Mouse (Mus musculus) forebrain, embryonic 14.5 days (tissue): Measurements from ENCODE around the gene St3gal5. TPM values are rescaled to one million over a fixed set of nuclear protein-coding genes. Genes with fewer than 3 reads are reported as not detected.

Experiments used
- ATAC-seq: fragments of 200-750 bp; cut with Nextera tagmentation; 2 replicates; pipeline ENCODE4 v1.8.0; 2017; ENCODE audit warnings: mild to moderate bottlenecking, moderate library complexity
- DNase-seq: peaks from one replicate; pipeline ENCODE4 v3.0.0-alpha.2; 2015; ENCODE audit warnings: low spot score
- H3K27ac ChIP-seq: fragments of 300-500 bp; sonication (generic); 2 replicates; pipeline ENCODE4 v1.5.1; 2014; ENCODE audit warnings: low read depth, mild to moderate bottlenecking, control low read depth, low read length, moderate library complexity
- H3K27me3 ChIP-seq: fragments of 300-500 bp; sonication (generic); replicated peaks from 2 replicates; pipeline ENCODE4 v1.6.1; 2014; ENCODE audit warnings: low read length, control low read depth, mixed read lengths; ENCODE audit not compliant: control insufficient read depth, insufficient read depth
- H3K36me3 ChIP-seq: fragments of 300-500 bp; sonication (generic); 2 replicates; pipeline ENCODE4 v1.6.1; 2014; ENCODE audit warnings: low read length, control low read depth; ENCODE audit not compliant: control insufficient read depth, insufficient read depth
- H3K4me1 ChIP-seq: fragments of 300-500 bp; sonication (generic); 2 replicates; pipeline ENCODE4 v1.6.1; 2014; ENCODE audit warnings: antibody characterized with exemption, low read length, control low read depth; ENCODE audit not compliant: control insufficient read depth, insufficient read depth
- H3K4me2 ChIP-seq: fragments of 300-500 bp; sonication (generic); 2 replicates; pipeline ENCODE4 v1.6.1; 2014; ENCODE audit warnings: mild to moderate bottlenecking, control low read depth, low read length
- H3K4me3 ChIP-seq: fragments of 300-500 bp; sonication (generic); 2 replicates; pipeline ENCODE4 v1.5.1; 2014; ENCODE audit warnings: low read depth, low read length, control low read depth
- H3K9ac ChIP-seq: fragments of 300-500 bp; sonication (generic); 2 replicates; pipeline ENCODE4 v1.6.1; 2014; ENCODE audit warnings: mild to moderate bottlenecking, low read length, control low read depth, moderate library complexity
- H3K9me3 ChIP-seq: fragments of 300-500 bp; sonication (generic); replicated peaks from 2 replicates; pipeline ENCODE4 v1.6.1; 2016; ENCODE audit warnings: low read length, control low read depth, mixed read lengths; ENCODE audit not compliant: control insufficient read depth
- WGBS: fragments of 180-500 bp; shearing (Covaris S2); extraction: QIAGEN DNeasy Blood & Tissue Kit; methylation state at CpG from one replicate; pipeline ENCODE4 v1.1.7; 2014; 5-methylcytosine and 5-hydroxymethylcytosine counted together
- polyA plus RNA-seq: library from polyadenylated mRNA; unstranded; fragments of >200 nt; fragmentation: Nextera tagmentation; extraction: Ambion mirVana; gene quantifications from 2 replicates; pipeline ENCODE4 v1.2.1, GENCODE M21; 2014

Gene St3gal5
- polyA plus RNA-seq, 1 experiment from 2014 or later = 25.5 TPM

DNA sequence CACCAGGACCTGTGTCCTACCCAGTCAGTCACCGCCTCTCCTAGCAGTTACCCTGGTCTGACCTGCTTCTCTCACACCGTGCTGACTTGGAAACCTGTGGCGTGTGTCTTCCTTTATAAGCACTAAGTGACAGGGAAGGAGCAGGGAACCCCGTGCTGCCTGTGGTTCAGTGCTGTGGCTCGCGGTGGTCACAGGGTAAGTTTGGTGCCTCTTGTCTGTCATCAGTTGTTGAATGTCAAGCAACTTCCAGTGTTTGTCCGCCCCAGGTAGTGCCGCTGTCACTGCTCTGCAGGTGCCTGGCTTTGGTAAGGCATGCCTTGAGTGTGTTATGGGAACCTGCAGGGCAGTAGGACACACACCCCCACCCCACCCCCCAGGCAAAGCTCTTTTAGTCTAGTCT, 3.5 kb downstream of the St3gal5 start:
- Histone ChIP-seq H3K9ac (no peak overlapping the region), H3K36me3 (no peaks in the 10 kb centered on the region), H3K4me3 (no peak overlapping the region), H3K9me3 (no peaks in the 10 kb centered on the region), H3K4me2 (no peak overlapping the region), H3K27me3 (no peaks in the 10 kb centered on the region), H3K4me1 (peaks cover 12% of the 10 kb centered on the region; the same call in 1 of the 2 replicates), H3K27ac (no peak overlapping the region)
- DNase-seq (no peak), ATAC-seq (no peak)
- 90% methylated on average over 8 of the region's 8 CpGs for whole genome bisulfite sequencing

DNA sequence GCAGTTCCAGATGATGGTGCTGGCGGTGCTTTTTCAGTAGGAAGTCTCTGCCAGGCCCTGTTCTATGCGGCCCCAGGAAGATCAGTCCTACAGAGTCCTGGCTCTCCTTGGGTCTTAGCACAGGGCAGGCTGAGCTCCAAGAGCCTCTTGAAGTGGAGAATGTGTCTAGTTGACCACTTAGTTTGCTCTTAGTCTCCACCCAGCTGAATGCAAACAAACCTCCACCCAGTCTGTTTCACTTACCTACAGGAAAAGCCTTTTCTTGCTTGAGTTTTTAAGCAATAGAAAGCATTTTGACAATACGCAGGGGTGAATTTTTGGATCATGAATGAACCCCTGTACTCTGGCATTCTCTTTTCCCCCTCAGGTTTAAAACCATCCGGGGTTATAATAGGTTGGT, 4.0 kb downstream of the St3gal5 start:
- Histone ChIP-seq H3K4me1 (peaks cover 12% of the 10 kb centered on the region; the same call in 1 of the 2 replicates), H3K9me3 (no peaks in the 10 kb centered on the region), H3K9ac (no peak overlapping the region), H3K27ac (no peak overlapping the region), H3K36me3 (no peaks in the 10 kb centered on the region), H3K4me2 (no peak overlapping the region), H3K4me3 (no peak overlapping the region), H3K27me3 (no peaks in the 10 kb centered on the region)
- 77% methylated on average over 4 of the region's 4 CpGs for WGBS
- DNase-seq (no peak), ATAC-seq (no peak)

DNA sequence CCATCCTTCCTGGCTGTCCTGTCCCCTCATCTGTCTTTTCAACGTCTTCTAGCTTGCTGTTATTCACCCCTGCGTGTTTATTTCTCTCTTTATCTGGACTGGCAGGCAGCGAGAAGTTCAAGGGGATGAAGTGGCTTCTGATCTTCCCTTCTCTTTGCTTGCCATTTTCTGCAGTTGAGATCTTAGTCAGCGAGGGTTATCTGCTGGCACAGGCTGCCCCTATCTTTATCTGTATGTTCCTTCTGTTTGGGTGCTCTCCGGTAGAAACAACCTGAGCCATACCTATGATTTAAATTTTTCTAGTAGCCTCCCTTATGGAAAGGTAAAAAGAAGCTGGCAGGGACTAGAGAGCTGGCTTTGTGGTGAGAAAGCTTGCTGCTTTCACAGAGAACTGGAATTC, 4.7 kb downstream of the St3gal5 start:
- no peak overlapping the region for H3K4me3 ChIP-seq
- peaks cover 12% of the 10 kb centered on the region; the same call in 1 of the 2 replicates for H3K4me1 ChIP-seq
- H3K27ac ChIP-seq = no peak overlapping the region
- H3K9ac ChIP-seq = no peak overlapping the region
- no peak for ATAC-seq
- H3K4me2 ChIP-seq = no peak overlapping the region
- no peak for DNase-seq
- H3K27me3 ChIP-seq = no peaks in the 10 kb centered on the region
- 85% methylated on average over 5 of the region's 5 CpGs for WGBS
- H3K9me3 ChIP-seq = no peaks in the 10 kb centered on the region
- no peaks in the 10 kb centered on the region for H3K36me3 ChIP-seq

DNA sequence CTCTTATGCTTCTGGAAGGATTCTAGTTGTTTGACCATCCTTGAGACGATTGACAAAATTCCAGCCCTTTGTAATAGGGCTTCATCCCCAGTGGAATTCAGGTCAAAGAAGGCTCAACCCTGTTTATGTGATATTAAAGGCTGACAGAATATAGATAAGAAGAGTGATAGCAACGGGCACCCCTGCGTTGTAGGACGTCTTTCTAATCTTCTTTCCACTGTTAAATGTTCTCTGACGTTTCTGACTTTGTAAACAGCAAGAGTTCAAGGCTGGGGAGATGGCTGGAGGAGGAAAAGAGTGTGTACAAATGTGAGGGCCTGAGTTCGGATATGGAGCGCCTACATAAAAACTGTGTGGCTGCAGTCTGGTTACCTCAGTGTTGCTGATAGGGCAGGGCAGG, 7.1 kb downstream of the St3gal5 start:
- Histone ChIP-seq H3K4me2 (no peak overlapping the region), H3K4me1 (peaks cover 11% of the 10 kb centered on the region), H3K9ac (no peak overlapping the region), H3K9me3 (no peaks in the 10 kb centered on the region), H3K36me3 (no peaks in the 10 kb centered on the region), H3K27ac (no peak overlapping the region), H3K4me3 (no peak overlapping the region), H3K27me3 (no peaks in the 10 kb centered on the region)
- 93% methylated on average over 7 of the region's 7 CpGs for WGBS
- no peak for ATAC-seq
- DNase-seq = no peak

GRCm38 (mm10) chr6:72108941-72109892, 11.8 kb downstream of the St3gal5 start:
- DNase-seq (peak; percentile 67), ATAC-seq (peak; percentile 85)
- WGBS = 44% methylated on average over 14 of the region's 14 CpGs
- H3K9me3 ChIP-seq = no peaks in the 10 kb centered on the region
- H3K4me2 ChIP-seq = no peak overlapping the region
- peaks cover 11% of the 10 kb centered on the region for H3K4me1 ChIP-seq
- H3K27me3 ChIP-seq = no peaks in the 10 kb centered on the region
- no peak overlapping the region for H3K9ac ChIP-seq
- H3K27ac ChIP-seq = peak overlapping the region; percentile 55
- no peaks in the 10 kb centered on the region for H3K36me3 ChIP-seq
- H3K4me3 ChIP-seq = no peak overlapping the region

DNA sequence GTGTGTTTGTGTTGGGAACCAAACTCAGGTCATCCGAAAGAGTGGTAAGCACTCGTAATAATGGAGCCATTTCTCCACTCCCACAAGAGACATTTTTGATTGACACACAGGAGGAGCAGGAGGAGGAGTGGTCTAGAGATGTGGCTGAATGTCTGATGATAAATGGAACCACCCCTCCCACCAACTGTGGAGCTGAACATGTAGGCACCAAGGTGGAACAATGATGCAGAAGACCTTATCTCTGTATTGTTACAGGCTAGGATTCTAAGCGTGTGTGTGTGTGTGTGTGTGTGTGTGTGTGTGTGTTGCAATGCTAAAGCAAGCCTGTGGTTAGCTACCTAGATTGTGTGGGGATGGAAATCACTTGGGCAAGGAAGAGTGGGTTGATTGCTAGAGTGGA, 13.2 kb downstream of the St3gal5 start:
- Histone ChIP-seq H3K9me3 (no peaks in the 10 kb centered on the region), H3K27ac (no peak overlapping the region), H3K4me1 (peaks cover 11% of the 10 kb centered on the region), H3K36me3 (no peaks in the 10 kb centered on the region), H3K4me3 (no peak overlapping the region), H3K4me2 (no peak overlapping the region), H3K27me3 (no peaks in the 10 kb centered on the region), H3K9ac (no peak overlapping the region)
- DNase-seq (no peak), ATAC-seq (no peak)
- 90% methylated on average over 3 of the region's 3 CpGs for WGBS

- H3K27me3 ChIP-seq = no peaks in the 10 kb centered on the region
- ATAC-seq (no peak), DNase-seq (no peak)
- H3K9ac ChIP-seq = no peak overlapping the region
- no peak overlapping the region for H3K4me2 ChIP-seq
- H3K4me3 ChIP-seq = no peak overlapping the region
- H3K36me3 ChIP-seq = no peaks in the 10 kb centered on the region
- no peak overlapping the region for H3K27ac ChIP-seq
- no peaks in the 10 kb centered on the region for H3K9me3 ChIP-seq
- peaks cover 11% of the 10 kb centered on the region for H3K4me1 ChIP-seq
- WGBS = 48% methylated on average over 6 of the region's 6 CpGs
These were observed 15.2 kb downstream of the St3gal5 start for GRCm38 (mm10) chr6:72112575-72112974.

DNA sequence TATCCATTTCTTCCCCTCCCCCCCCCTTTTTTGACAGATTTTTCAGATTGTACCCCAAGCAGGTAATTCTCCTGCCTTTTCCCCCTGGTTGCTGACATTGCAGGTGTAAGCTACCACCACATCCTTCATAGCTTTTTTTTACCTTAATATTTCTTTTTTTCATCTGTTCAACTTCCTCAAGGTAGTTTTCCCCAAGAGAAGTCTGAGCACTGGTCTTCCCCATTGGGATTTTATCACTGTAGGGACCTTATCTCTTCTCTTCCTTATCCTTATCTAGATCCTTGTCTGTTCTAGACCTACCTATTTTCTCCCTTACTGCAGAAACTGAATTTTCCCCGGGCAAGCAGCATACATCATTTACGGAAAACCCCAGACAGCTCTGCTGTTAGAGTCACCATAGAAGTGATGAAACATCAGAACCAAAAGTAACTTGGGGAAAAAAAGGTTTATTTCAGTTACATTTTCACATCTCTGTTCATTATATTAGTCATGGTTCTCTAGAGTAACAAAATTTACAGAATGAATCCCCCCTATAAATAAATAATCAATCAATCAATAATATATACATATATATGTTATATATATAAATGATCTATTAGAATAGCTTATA, 15.8 kb downstream of the St3gal5 start:
- no peak for ATAC-seq
- Histone ChIP-seq H3K4me1 (peaks cover 11% of the 10 kb centered on the region), H3K36me3 (no peaks in the 10 kb centered on the region), H3K9ac (no peak overlapping the region), H3K9me3 (no peaks in the 10 kb centered on the region), H3K4me2 (no peak overlapping the region), H3K27ac (no peak overlapping the region), H3K4me3 (no peak overlapping the region), H3K27me3 (no peaks in the 10 kb centered on the region)
- 99% methylated on average over 2 of the region's 2 CpGs for WGBS
- no peak for DNase-seq

GRCm38 (mm10) chr6:72114902-72115301, 17.5 kb downstream of the St3gal5 start:
- Histone ChIP-seq H3K4me2 (no peak overlapping the region), H3K4me3 (no peak overlapping the region), H3K4me1 (no peaks in the 10 kb centered on the region), H3K9ac (no peak overlapping the region), H3K36me3 (no peaks in the 10 kb centered on the region), H3K27me3 (no peaks in the 10 kb centered on the region), H3K9me3 (no peaks in the 10 kb centered on the region), H3K27ac (no peak overlapping the region)
- DNase-seq = no peak
- no peak for ATAC-seq
- WGBS = 86% methylated on average over 7 of the region's 7 CpGs
